Mouse (Mus musculus) limb, embryonic 12.5 days (tissue): ENCODE measurements around the gene Prdx2. TPM values are rescaled to one million over a fixed set of nuclear protein-coding genes. Genes with fewer than 3 reads are reported as not detected.

Source experiments
- ATAC-seq: fragments of 200-750 bp; cut with Nextera tagmentation; 2 replicates; pipeline ENCODE4 v1.8.0; 2017; ENCODE audit warnings: low read depth, moderate TSS enrichment; ENCODE audit not compliant: insufficient number of reproducible peaks, insufficient read depth, low FRiP score, low TSS enrichment
- H3K27ac ChIP-seq: fragments of 300-500 bp; sonication (generic); 2 replicates; pipeline ENCODE4 v1.5.1; 2016; ENCODE audit warnings: mild to moderate bottlenecking, moderate library complexity
- H3K27me3 ChIP-seq: fragments of 300-500 bp; sonication (generic); 2 replicates; pipeline ENCODE4 v1.6.1; 2016; ENCODE audit warnings: mild to moderate bottlenecking, moderate library complexity
- H3K36me3 ChIP-seq: fragments of 300-500 bp; sonication (generic); 2 replicates; pipeline ENCODE4 v1.6.1; 2016; ENCODE audit warnings: mild to moderate bottlenecking, moderate library complexity
- H3K4me1 ChIP-seq: fragments of 300-500 bp; sonication (generic); replicated peaks from 2 replicates; pipeline ENCODE4 v1.6.1; 2016
- H3K4me2 ChIP-seq: fragments of 300-500 bp; sonication (generic); 2 replicates; pipeline ENCODE4 v1.6.1; 2016; ENCODE audit warnings: mild to moderate bottlenecking, moderate library complexity
- H3K4me3 ChIP-seq: fragments of 300-500 bp; sonication (generic); replicated peaks from 2 replicates; pipeline ENCODE4 v1.5.1; 2016; ENCODE audit warnings: mild to moderate bottlenecking
- H3K9ac ChIP-seq: fragments of 300-500 bp; sonication (generic); replicated peaks from 2 replicates; pipeline ENCODE4 v1.6.1; 2016; ENCODE audit warnings: mild to moderate bottlenecking, moderate library complexity
- H3K9me3 ChIP-seq: fragments of 300-500 bp; sonication (generic); 2 replicates; pipeline ENCODE4 v1.6.1; 2016; ENCODE audit warnings: mild to moderate bottlenecking, moderate library complexity
- WGBS: fragments of 180-500 bp; shearing (Covaris S2); methylation state at CpG from one replicate; pipeline ENCODE4 v1.1.7; 2016; 5-methylcytosine and 5-hydroxymethylcytosine counted together
- polyA plus RNA-seq: library from polyadenylated mRNA; unstranded; fragments of >200 nt; fragmentation: Nextera tagmentation; extraction: Ambion mirVana; gene quantifications from 2 replicates; pipeline ENCODE4 v1.2.1, GENCODE M21; 2016

Prdx2 gene
- 1,079 and 1,120 TPM in 2 replicates for polyA plus RNA-seq

GRCm38 (mm10) chr8:84969241-84970134, at the start of gene Prdx2, which contains the start of the genes Gm49661 and Rnaseh2a:
TSS of gene Prdx2 (plus strand) at chr8:84969587.
TSS of gene Gm49661 (minus strand) at chr8:84969433.
TSS of gene Rnaseh2a (minus strand) at chr8:84969767.
- ATAC-seq: peak; percentile 60
- Histone ChIP-seq H3K4me2 (peak within 1 kb of the TSS; percentile 90), H3K4me1 (peaks cover 31% of the 10 kb centered on the region), H3K9ac (peak within 1 kb of the TSS; percentile 92), H3K27me3 (no peaks in the 10 kb centered on the region), H3K36me3 (peaks cover 36% of the 10 kb centered on the region), H3K27ac (peak within 1 kb of the TSS; percentile 89), H3K4me3 (peak within 1 kb of the TSS; percentile 80), H3K9me3 (no peaks in the 10 kb centered on the region)
- under 1% methylated on average over 56 of the region's 56 CpGs for WGBS

DNA sequence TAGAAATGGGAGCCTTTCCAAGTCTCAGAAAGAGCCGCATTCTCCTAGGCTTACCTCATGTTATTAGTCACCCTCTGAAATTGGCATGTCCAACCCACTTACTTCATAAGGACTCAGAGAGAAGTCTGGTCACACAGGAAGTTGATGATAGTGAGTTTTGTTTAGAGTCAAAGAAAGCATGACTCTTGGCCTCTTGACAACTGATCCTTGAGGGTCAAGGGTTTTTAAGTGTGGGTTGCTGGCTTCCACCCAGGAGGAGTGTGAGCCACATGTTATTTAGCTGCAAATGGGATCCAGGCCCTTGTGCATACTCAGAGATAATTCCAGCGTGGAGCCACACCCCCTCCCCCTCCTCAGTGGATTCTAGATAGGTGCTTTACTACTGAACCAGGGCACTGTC, 47.8 kb upstream of the Prdx2 start:
- Histone ChIP-seq H3K9ac (no peak overlapping the region), H3K27me3 (peaks cover 73% of the 10 kb centered on the region), H3K4me1 (no peaks in the 10 kb centered on the region; the same call in 1 of the 2 replicates), H3K27ac (no peak overlapping the region), H3K4me2 (no peak overlapping the region), H3K9me3 (no peaks in the 10 kb centered on the region), H3K36me3 (no peaks in the 10 kb centered on the region), H3K4me3 (no peak overlapping the region)
- ATAC-seq: no peak
- 76% methylated on average over 2 of the region's 2 CpGs for WGBS

DNA sequence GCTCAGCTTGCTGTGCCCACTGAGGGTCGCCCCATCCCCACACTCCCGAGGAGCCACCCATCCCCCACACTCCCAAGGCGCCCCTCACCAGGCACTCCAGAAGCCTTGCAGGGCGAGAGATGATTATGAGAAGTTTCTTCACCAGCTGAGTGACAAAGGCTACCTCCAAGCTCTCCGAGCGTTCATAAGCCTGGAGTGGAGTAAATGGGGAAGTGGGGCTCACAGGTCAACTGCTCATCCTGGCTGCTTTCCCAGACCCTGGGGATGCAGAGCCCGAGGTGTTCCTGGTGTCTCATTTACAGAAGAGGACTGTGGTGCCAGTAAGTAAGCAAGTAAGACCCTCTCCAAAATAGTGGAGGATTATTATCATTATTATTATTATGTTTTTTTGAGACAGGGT, 43.8 kb upstream of the Prdx2 start:
- WGBS: 71% methylated on average over 7 of the region's 7 CpGs
- no peak overlapping the region for H3K9ac ChIP-seq

GRCm38 (mm10) chr8:84927513-84927912, 41.9 kb upstream of the Prdx2 start:
- Histone ChIP-seq H3K9me3 (no peaks in the 10 kb centered on the region), H3K4me2 (no peak overlapping the region), H3K9ac (no peak overlapping the region), H3K36me3 (no peaks in the 10 kb centered on the region), H3K27ac (no peak overlapping the region), H3K4me1 (peaks cover 10% of the 10 kb centered on the region; the same call in 1 of the 2 replicates), H3K27me3 (peaks cover 77% of the 10 kb centered on the region), H3K4me3 (no peak overlapping the region)
- ATAC-seq: no peak
- 81% methylated on average over 1 of the region's 1 CpGs for WGBS

More for the DNA sequence above, 43.8 kb upstream of the Prdx2 start:
- Histone ChIP-seq H3K4me2 (no peak overlapping the region), H3K9me3 (no peaks in the 10 kb centered on the region), H3K36me3 (no peaks in the 10 kb centered on the region), H3K4me1 (peaks cover 10% of the 10 kb centered on the region; the same call in 1 of the 2 replicates), H3K27ac (no peak overlapping the region), H3K27me3 (peaks cover 69% of the 10 kb centered on the region), H3K4me3 (no peak overlapping the region)
- ATAC-seq: no peak

- H3K9ac ChIP-seq: no peak overlapping the region
- peaks cover 10% of the 10 kb centered on the region; the same call in 1 of the 2 replicates for H3K4me1 ChIP-seq
- H3K9me3 ChIP-seq: no peaks in the 10 kb centered on the region
- WGBS: 2% methylated on average over 52 of the region's 52 CpGs
- peak; percentile 67; the same call in 1 of the 2 replicates for ATAC-seq
- peaks cover 77% of the 10 kb centered on the region for H3K27me3 ChIP-seq
- H3K36me3 ChIP-seq: no peaks in the 10 kb centered on the region
- no peak overlapping the region for H3K27ac ChIP-seq
- peak overlapping the region; percentile 81 for H3K4me2 ChIP-seq
- H3K4me3 ChIP-seq: peak overlapping the region; percentile 42
Measured at GRCm38 (mm10) chr8:84928456-84929306, 40.7 kb upstream of the Prdx2 start.

GRCm38 (mm10) chr8:84930582-84930981, 38.8 kb upstream of the Prdx2 start:
- peaks cover 23% of the 10 kb centered on the region for H3K4me1 ChIP-seq
- no peak overlapping the region for H3K4me3 ChIP-seq
- H3K9me3 ChIP-seq: no peaks in the 10 kb centered on the region
- peaks cover 81% of the 10 kb centered on the region for H3K27me3 ChIP-seq
- H3K4me2 ChIP-seq: no peak overlapping the region
- H3K27ac ChIP-seq: no peak overlapping the region
- 89% methylated on average over 13 of the region's 13 CpGs for WGBS
- no peaks in the 10 kb centered on the region for H3K36me3 ChIP-seq
- ATAC-seq: no peak
- no peak overlapping the region for H3K9ac ChIP-seq

- H3K9me3 ChIP-seq: no peaks in the 10 kb centered on the region
- peaks cover 91% of the 10 kb centered on the region for H3K27me3 ChIP-seq
- WGBS: 77% methylated on average over 16 of the region's 16 CpGs
- no peak overlapping the region for H3K27ac ChIP-seq
- H3K4me3 ChIP-seq: no peak overlapping the region
- H3K4me1 ChIP-seq: peaks cover 28% of the 10 kb centered on the region
- no peaks in the 10 kb centered on the region for H3K36me3 ChIP-seq
- H3K9ac ChIP-seq: no peak overlapping the region
- H3K4me2 ChIP-seq: no peak overlapping the region
- no peak for ATAC-seq
Measured at GRCm38 (mm10) chr8:84933767-84934559, 35.4 kb upstream of the Prdx2 start.

GRCm38 (mm10) chr8:84934860-84935259, 34.5 kb upstream of the Prdx2 start:
- peaks cover 91% of the 10 kb centered on the region for H3K27me3 ChIP-seq
- under 1% methylated on average over 15 of the region's 15 CpGs for WGBS
- peak; percentile 40 for ATAC-seq
- H3K36me3 ChIP-seq: no peaks in the 10 kb centered on the region
- no peak overlapping the region for H3K9ac ChIP-seq
- H3K4me2 ChIP-seq: peak overlapping the region; percentile 30
- no peak overlapping the region for H3K27ac ChIP-seq
- peaks cover 24% of the 10 kb centered on the region for H3K4me1 ChIP-seq
- peak overlapping the region; percentile 6; the same call in 1 of the 2 replicates for H3K4me3 ChIP-seq
- no peaks in the 10 kb centered on the region for H3K9me3 ChIP-seq

GRCm38 (mm10) chr8:84935489-84935888, 33.9 kb upstream of the Prdx2 start:
- Histone ChIP-seq H3K4me1 (peaks cover 24% of the 10 kb centered on the region), H3K27ac (no peak overlapping the region), H3K36me3 (no peaks in the 10 kb centered on the region), H3K4me3 (peak overlapping the region; percentile 6; the same call in 1 of the 2 replicates), H3K9me3 (no peaks in the 10 kb centered on the region), H3K9ac (no peak overlapping the region), H3K27me3 (peaks cover 88% of the 10 kb centered on the region), H3K4me2 (peak overlapping the region; percentile 30; the same call in 1 of the 2 replicates)
- no peak for ATAC-seq
- 6% methylated on average over 14 of the region's 14 CpGs for WGBS
